Mouse (Mus musculus) embryo, embryonic 10 days (tissue): ENCODE data around the gene Atoh1.

ENCODE experiments used
- DNase-seq: peaks from one replicate; pipeline ENCODE4 v3.0.0-alpha.2; 2015; ENCODE audit warnings: low spot score

Gene Atoh1

GRCm38 (mm10) chr6:64728499-64729198 lies at the start of gene Atoh1:
Atoh1 (plus strand) TSS chr6:64729125.
- peak; percentile 83 for DNase-seq

GRCm38 (mm10) chr6:64683974-64684373 lies 45.0 kb upstream of the Atoh1 start:
- peak; percentile 81 for DNase-seq

GRCm38 (mm10) chr6:64684973-64685372 lies 44.0 kb upstream of the Atoh1 start:
- peak; percentile 64 for DNase-seq

- peak; percentile 45 for DNase-seq
Measured at GRCm38 (mm10) chr6:64688181-64688944, 40.6 kb upstream of the Atoh1 start.

GRCm38 (mm10) chr6:64694688-64695087 lies 34.2 kb upstream of the Atoh1 start:
- DNase-seq, result no peak

GRCm38 (mm10) chr6:64703659-64704058 lies 25.3 kb upstream of the Atoh1 start:
- no peak for DNase-seq

GRCm38 (mm10) chr6:64727751-64728403 lies 1.0 kb upstream of the Atoh1 start:
- DNase-seq, result peak; percentile 39

- peak; percentile 44 for DNase-seq
Measured at GRCm38 (mm10) chr6:64729231-64730011, 496 bp downstream of the Atoh1 start.

GRCm38 (mm10) chr6:64730030-64730429 lies 1.1 kb downstream of the Atoh1 start:
- DNase-seq, result peak; percentile 14

- peak; percentile 10 for DNase-seq
Measured at GRCm38 (mm10) chr6:64730506-64731020, 1.6 kb downstream of the Atoh1 start.

- DNase-seq, result peak; percentile 13
Measured at GRCm38 (mm10) chr6:64731126-64731525, 2.2 kb downstream of the Atoh1 start.

GRCm38 (mm10) chr6:64731621-64732320 lies 2.8 kb downstream of the Atoh1 start:
- DNase-seq, result no peak

GRCm38 (mm10) chr6:64733311-64733710 lies 4.4 kb downstream of the Atoh1 start:
- DNase-seq, result no peak

- DNase-seq, result peak; percentile 51
Measured at GRCm38 (mm10) chr6:64734441-64735320, 5.8 kb downstream of the Atoh1 start.

- DNase-seq, result no peak
Measured at GRCm38 (mm10) chr6:64736317-64736716, 7.4 kb downstream of the Atoh1 start.

- DNase-seq, result no peak
Measured at GRCm38 (mm10) chr6:64742915-64743489, 14.1 kb downstream of the Atoh1 start.

GRCm38 (mm10) chr6:64754515-64754914 lies 25.6 kb downstream of the Atoh1 start:
- no peak for DNase-seq

- no peak for DNase-seq
Measured at GRCm38 (mm10) chr6:64763901-64764300, 35.0 kb downstream of the Atoh1 start.

- peak; percentile 64 for DNase-seq
Measured at GRCm38 (mm10) chr6:64773430-64773829, 44.5 kb downstream of the Atoh1 start.
